Mouse (Mus musculus): ENCODE measurements around the gene Adcy6.

- TF ChIP-seq MXI1 (IDR thresholded peaks at IDR 0.05; ENCODE audit: low read depth, low read length): no peak
- no peak for TF ChIP-seq MAZ (IDR thresholded peaks at IDR 0.05; ENCODE audit: low read depth, low read length)
- no peak for TF ChIP-seq E2F4 (IDR thresholded peaks at IDR 0.05; ENCODE audit: insufficient replicate concordance, low read depth, low read length)
- TF ChIP-seq NELFE (IDR thresholded peaks at IDR 0.05; ENCODE audit: low read depth, low read length): no peak
- TF ChIP-seq CTCF (conservative IDR thresholded peaks at IDR 0.05 in 1 of 2, IDR thresholded peaks at IDR 0.05 in 1 of 2; ENCODE audit: low read depth in 2 of 2, low read length in 2 of 2): no peak
- no peak for TF ChIP-seq RCOR1 (conservative IDR thresholded peaks at IDR 0.05; ENCODE audit: low read depth, low read length)
- no peak for TF ChIP-seq POLR2A (IDR thresholded peaks at IDR 0.05; ENCODE audit: low read depth, low read length)
- no peak for TF ChIP-seq MYC (IDR thresholded peaks at IDR 0.05; ENCODE audit: low read depth, low read length)
- TF ChIP-seq ZNF384 (IDR thresholded peaks at IDR 0.05; ENCODE audit: low read depth, low read length): no peak
Observed at GRCm38 (mm10) chr15:98614971-98615370, 5.1 kb upstream of the Adcy6 start.

Measured in CH12.LX (cell line).